Mouse (Mus musculus) midbrain, embryonic 15.5 days (tissue): Measurements from ENCODE around the gene Mob3b. TPM values are rescaled to one million over a fixed set of nuclear protein-coding genes. Genes with fewer than 3 reads are reported as not detected.

Source experiments
- ATAC-seq: fragments of 200-750 bp; cut with Nextera tagmentation; replicated peaks from 2 replicates; pipeline ENCODE4 v1.8.0; 2017; ENCODE audit warnings: moderate TSS enrichment
- H3K27ac ChIP-seq: fragments of 300-500 bp; sonication (generic); 2 replicates; pipeline ENCODE4 v1.5.1; 2015; ENCODE audit warnings: mild to moderate bottlenecking, inconsistent platforms
- H3K27me3 ChIP-seq: fragments of 300-500 bp; sonication (generic); replicated peaks from 2 replicates; pipeline ENCODE4 v1.6.1; 2015; ENCODE audit warnings: inconsistent platforms
- H3K36me3 ChIP-seq: fragments of 300-500 bp; sonication (generic); replicated peaks from 2 replicates; pipeline ENCODE4 v1.6.1; 2015; ENCODE audit warnings: inconsistent platforms
- H3K4me1 ChIP-seq: fragments of 300-500 bp; sonication (generic); 2 replicates; pipeline ENCODE4 v1.6.1; 2015; ENCODE audit warnings: inconsistent platforms
- H3K4me2 ChIP-seq: fragments of 300-500 bp; sonication (generic); 2 replicates; pipeline ENCODE4 v1.6.1; 2015; ENCODE audit warnings: inconsistent platforms, mild to moderate bottlenecking, moderate library complexity
- H3K4me3 ChIP-seq: fragments of 300-500 bp; sonication (generic); 2 replicates; pipeline ENCODE4 v1.5.1; 2015; ENCODE audit warnings: mild to moderate bottlenecking, inconsistent platforms
- H3K9ac ChIP-seq: fragments of 300-500 bp; sonication (generic); 2 replicates; pipeline ENCODE4 v1.6.1; 2015; ENCODE audit warnings: mild to moderate bottlenecking, inconsistent platforms
- H3K9me3 ChIP-seq: fragments of 300-500 bp; sonication (generic); 2 replicates; pipeline ENCODE4 v1.6.1; 2016; ENCODE audit warnings: inconsistent platforms
- WGBS: fragments of 180-500 bp; shearing (Covaris S2); methylation state at CpG from one replicate; pipeline ENCODE4 v1.1.7; 2015; ENCODE audit warnings: mixed read lengths; 5-methylcytosine and 5-hydroxymethylcytosine counted together
- polyA plus RNA-seq: library from polyadenylated mRNA; unstranded; fragments of >200 nt; fragmentation: Nextera tagmentation; extraction: Ambion mirVana; gene quantifications from 2 replicates; pipeline ENCODE4 v1.2.1, GENCODE M21; 2015

Gene Mob3b
- polyA plus RNA-seq, 1 experiment from 2014 or later, result 5.6 TPM

GRCm38 (mm10) chr4:35040896-35041295, 116.4 kb downstream of the Mob3b start:
- Histone ChIP-seq H3K27me3 (no peaks in the 10 kb centered on the region), H3K36me3 (no peaks in the 10 kb centered on the region), H3K4me2 (no peak overlapping the region), H3K9me3 (no peaks in the 10 kb centered on the region), H3K9ac (no peak overlapping the region), H3K27ac (no peak overlapping the region), H3K4me3 (no peak overlapping the region), H3K4me1 (no peaks in the 10 kb centered on the region)
- 97% methylated on average over 5 of the region's 5 CpGs for WGBS
- no peak for ATAC-seq

GRCm38 (mm10) chr4:35040306-35040705, 117.0 kb downstream of the Mob3b start:
- Histone ChIP-seq H3K4me2 (no peak overlapping the region), H3K9me3 (no peaks in the 10 kb centered on the region), H3K9ac (no peak overlapping the region), H3K4me3 (no peak overlapping the region), H3K4me1 (no peaks in the 10 kb centered on the region), H3K27ac (no peak overlapping the region), H3K27me3 (no peaks in the 10 kb centered on the region), H3K36me3 (no peaks in the 10 kb centered on the region)
- 90% methylated on average over 1 of the region's 1 CpGs for WGBS
- no peak for ATAC-seq

DNA sequence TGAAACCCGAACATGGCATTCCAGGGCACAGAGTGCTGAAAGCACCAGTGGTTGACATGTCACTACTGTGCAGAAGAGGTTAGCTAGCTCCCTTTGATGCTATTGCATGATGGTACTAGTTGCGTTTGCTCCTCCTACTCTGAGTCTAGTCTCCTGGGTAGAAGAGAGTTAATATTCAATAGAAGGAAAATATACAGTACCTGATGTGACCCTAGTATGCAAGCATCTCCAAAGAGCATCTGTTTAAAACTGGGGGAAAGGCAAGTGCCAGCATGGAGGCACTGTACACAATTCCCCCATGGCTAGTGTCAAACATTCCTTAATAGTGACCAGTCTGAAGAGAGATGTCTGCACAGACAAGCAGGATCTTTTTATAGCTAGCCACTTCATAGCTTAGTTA, 119.5 kb downstream of the Mob3b start:
- no peaks in the 10 kb centered on the region for H3K9me3 ChIP-seq
- no peak for ATAC-seq
- no peak overlapping the region for H3K27ac ChIP-seq
- no peaks in the 10 kb centered on the region for H3K4me1 ChIP-seq
- 84% methylated on average over 2 of the region's 2 CpGs for WGBS
- no peak overlapping the region for H3K4me3 ChIP-seq
- no peaks in the 10 kb centered on the region for H3K27me3 ChIP-seq
- H3K4me2 ChIP-seq, result no peak overlapping the region
- no peaks in the 10 kb centered on the region for H3K36me3 ChIP-seq
- H3K9ac ChIP-seq, result no peak overlapping the region

GRCm38 (mm10) chr4:35034504-35035290, 122.6 kb downstream of the Mob3b start:
- ATAC-seq, result no peak
- H3K27me3 ChIP-seq, result no peaks in the 10 kb centered on the region

DNA sequence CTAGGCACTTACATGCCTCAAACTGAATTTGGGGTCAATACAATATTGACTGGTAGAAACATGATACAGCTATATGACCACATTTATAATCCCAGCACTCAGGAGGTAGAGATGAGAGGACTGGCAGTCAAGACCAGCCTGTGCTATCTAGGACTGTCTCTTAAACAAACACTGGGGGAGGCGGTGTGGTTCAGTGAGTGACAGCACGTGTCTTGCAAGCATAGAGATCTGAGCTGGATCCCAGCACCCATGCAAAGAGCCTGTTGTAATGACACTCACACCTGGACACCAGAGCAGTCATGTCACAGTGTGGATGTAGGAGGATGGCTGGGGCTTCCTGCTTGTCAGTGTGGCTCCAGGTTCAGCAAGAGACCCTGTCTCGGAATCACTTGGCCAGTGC, 124.5 kb downstream of the Mob3b start:
- WGBS, result 92% methylated on average over 3 of the region's 3 CpGs
- Histone ChIP-seq H3K4me3 (no peak overlapping the region), H3K4me2 (no peak overlapping the region), H3K36me3 (no peaks in the 10 kb centered on the region), H3K9ac (no peak overlapping the region), H3K4me1 (no peaks in the 10 kb centered on the region), H3K27me3 (no peaks in the 10 kb centered on the region), H3K27ac (no peak overlapping the region), H3K9me3 (no peaks in the 10 kb centered on the region)
- ATAC-seq, result no peak

More at GRCm38 (mm10) chr4:35034504-35035290, 122.6 kb downstream of the Mob3b start:
- Histone ChIP-seq H3K4me2 (no peak overlapping the region), H3K9me3 (no peaks in the 10 kb centered on the region), H3K27ac (no peak overlapping the region), H3K4me1 (no peaks in the 10 kb centered on the region), H3K36me3 (no peaks in the 10 kb centered on the region), H3K9ac (no peak overlapping the region), H3K4me3 (no peak overlapping the region)
- 61% methylated on average over 18 of the region's 18 CpGs for WGBS

- H3K4me2 ChIP-seq, result no peak overlapping the region
- no peak for ATAC-seq
- no peak overlapping the region for H3K4me3 ChIP-seq
- 80% methylated on average over 3 of the region's 3 CpGs for whole genome bisulfite sequencing
- no peaks in the 10 kb centered on the region for H3K27me3 ChIP-seq
- no peak overlapping the region for H3K27ac ChIP-seq
- no peaks in the 10 kb centered on the region for H3K36me3 ChIP-seq
- no peaks in the 10 kb centered on the region for H3K4me1 ChIP-seq
- H3K9ac ChIP-seq, result no peak overlapping the region
- no peaks in the 10 kb centered on the region for H3K9me3 ChIP-seq
These were observed 125.7 kb downstream of the Mob3b start for GRCm38 (mm10) chr4:35031623-35032022.

GRCm38 (mm10) chr4:35031141-35031540, 126.1 kb downstream of the Mob3b start:
- Histone ChIP-seq H3K9me3 (no peaks in the 10 kb centered on the region), H3K4me2 (no peak overlapping the region), H3K4me3 (no peak overlapping the region), H3K27ac (no peak overlapping the region), H3K4me1 (no peaks in the 10 kb centered on the region), H3K27me3 (no peaks in the 10 kb centered on the region), H3K9ac (no peak overlapping the region), H3K36me3 (no peaks in the 10 kb centered on the region)
- WGBS, result 82% methylated on average over 5 of the region's 5 CpGs
- ATAC-seq, result no peak

DNA sequence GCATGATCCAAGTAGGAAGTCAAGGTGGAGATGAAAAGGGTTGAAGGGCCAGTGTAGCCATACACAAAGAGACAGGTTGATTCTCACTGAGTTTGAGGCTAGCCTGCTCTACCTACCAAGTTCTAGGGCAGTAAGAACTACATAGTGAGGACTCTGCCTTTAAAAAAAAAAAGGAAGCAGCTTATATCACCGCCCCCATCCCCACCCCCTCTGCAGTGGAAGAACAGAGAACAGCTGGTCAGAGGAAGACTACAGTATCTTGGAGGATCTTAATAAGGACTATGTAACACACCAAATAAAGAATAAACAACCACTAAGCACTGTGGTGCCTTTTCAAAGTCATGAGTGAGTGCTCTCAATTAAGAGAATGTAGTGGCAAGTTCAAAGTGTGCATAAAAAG, 138.9 kb downstream of the Mob3b start:
- no peaks in the 10 kb centered on the region for H3K9me3 ChIP-seq
- H3K36me3 ChIP-seq, result no peaks in the 10 kb centered on the region
- WGBS, result 77% methylated on average over 1 of the region's 1 CpGs
- H3K9ac ChIP-seq, result no peak overlapping the region
- no peak for ATAC-seq
- H3K27ac ChIP-seq, result no peak overlapping the region
- H3K4me3 ChIP-seq, result no peak overlapping the region
- H3K4me1 ChIP-seq, result no peaks in the 10 kb centered on the region
- H3K27me3 ChIP-seq, result no peaks in the 10 kb centered on the region
- no peak overlapping the region for H3K4me2 ChIP-seq

GRCm38 (mm10) chr4:35012401-35013307, 144.6 kb downstream of the Mob3b start:
- Histone ChIP-seq H3K4me3 (no peak overlapping the region), H3K4me2 (peak overlapping the region; percentile 21; the same call in 1 of the 2 replicates), H3K27ac (no peak overlapping the region), H3K9me3 (no peaks in the 10 kb centered on the region), H3K4me1 (peaks cover 7% of the 10 kb centered on the region), H3K36me3 (no peaks in the 10 kb centered on the region), H3K27me3 (no peaks in the 10 kb centered on the region), H3K9ac (no peak overlapping the region)
- no peak; the same call in 1 of the 2 replicates for ATAC-seq
- 10% methylated on average over 10 of the region's 10 CpGs for WGBS

- 37% methylated on average over 11 of the region's 11 CpGs for WGBS
- H3K4me2 ChIP-seq, result peak overlapping the region; percentile 7; the same call in 1 of the 2 replicates
- H3K27ac ChIP-seq, result peak overlapping the region; percentile 46
- H3K27me3 ChIP-seq, result no peaks in the 10 kb centered on the region
- peak; percentile 58 for ATAC-seq
- H3K9me3 ChIP-seq, result no peaks in the 10 kb centered on the region
- no peak overlapping the region for H3K9ac ChIP-seq
- H3K4me3 ChIP-seq, result no peak overlapping the region
- peaks cover 13% of the 10 kb centered on the region for H3K4me1 ChIP-seq
- no peaks in the 10 kb centered on the region for H3K36me3 ChIP-seq
These were observed 150.6 kb downstream of the Mob3b start for GRCm38 (mm10) chr4:35006541-35007260.

DNA sequence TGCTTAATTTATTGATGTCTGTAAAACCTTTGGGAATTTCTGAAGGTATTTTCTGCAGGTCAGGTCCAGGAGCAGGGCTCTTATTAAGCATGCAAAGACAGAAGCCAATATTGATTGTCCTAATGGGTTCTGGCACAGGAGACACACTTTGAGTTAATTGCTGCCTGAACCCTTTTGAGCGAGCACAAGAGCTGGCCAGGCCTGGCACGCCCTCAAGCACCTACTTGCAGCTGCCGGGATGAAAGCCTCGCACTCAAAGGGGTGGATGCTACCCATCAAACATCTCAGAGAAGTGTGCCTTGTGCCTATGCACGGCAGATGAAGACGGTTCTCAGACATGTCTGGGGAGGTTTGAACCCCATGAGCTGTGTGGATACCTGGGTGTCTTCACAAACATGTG, 151.2 kb downstream of the Mob3b start:
- Histone ChIP-seq H3K27me3 (no peaks in the 10 kb centered on the region), H3K27ac (no peak overlapping the region), H3K4me2 (no peak overlapping the region), H3K4me1 (peaks cover 13% of the 10 kb centered on the region), H3K4me3 (no peak overlapping the region), H3K36me3 (no peaks in the 10 kb centered on the region), H3K9ac (no peak overlapping the region), H3K9me3 (no peaks in the 10 kb centered on the region)
- peak; percentile 25; the same call in 1 of the 2 replicates for ATAC-seq
- 56% methylated on average over 6 of the region's 6 CpGs for WGBS
